Mouse (Mus musculus): ENCODE measurements around the gene Ssr3.

Gene Ssr3

DNA sequence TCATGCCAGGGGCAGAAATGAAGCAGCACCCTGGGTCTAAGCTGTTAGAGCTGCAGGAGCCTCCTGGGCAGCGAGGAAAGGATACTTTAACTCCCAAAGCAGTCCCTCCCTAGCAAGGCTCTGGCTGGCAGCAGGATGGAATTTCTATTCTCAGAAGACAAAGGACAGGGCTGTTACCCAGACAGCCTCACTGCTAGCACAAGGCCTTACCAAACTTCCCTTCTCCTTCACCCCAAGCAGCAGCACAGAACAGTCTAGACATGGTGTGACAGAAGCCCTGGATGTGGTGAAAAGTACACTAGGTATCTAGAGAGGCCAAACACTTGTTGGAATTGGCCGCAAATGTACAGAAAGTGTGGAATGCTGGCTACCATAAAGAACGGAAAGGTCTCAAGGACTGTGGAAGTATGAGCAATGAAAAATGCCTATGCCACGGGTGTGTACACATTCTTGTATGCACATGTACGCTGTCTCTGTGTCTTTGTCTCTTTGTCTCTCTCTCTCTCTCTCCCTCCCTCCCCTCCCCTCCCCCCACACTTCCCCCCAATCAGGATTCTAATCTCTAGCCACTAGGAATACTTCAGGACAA, 18.7 kb downstream of the Ssr3 start:
- DNase-seq: no peak

DNA sequence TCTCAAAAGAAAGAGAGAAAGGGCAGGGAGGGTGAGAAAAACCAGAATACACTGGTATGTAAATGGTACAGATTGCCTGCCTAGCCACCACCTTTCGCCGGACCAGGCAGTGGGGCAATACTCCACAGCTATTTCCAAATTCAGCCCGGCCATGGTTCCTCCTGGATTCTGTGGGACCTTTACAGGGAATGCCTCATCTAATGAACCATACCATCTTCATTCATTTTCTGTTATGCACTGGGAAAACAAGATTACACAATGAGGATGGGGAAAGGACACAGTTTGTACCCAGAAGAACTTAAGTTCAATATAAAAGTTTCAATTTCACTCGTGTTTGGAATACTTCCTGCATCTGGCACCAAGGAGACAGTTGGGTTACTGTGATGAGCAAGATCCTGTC, 19.9 kb downstream of the Ssr3 start:
- no peak for DNase-seq

DNA sequence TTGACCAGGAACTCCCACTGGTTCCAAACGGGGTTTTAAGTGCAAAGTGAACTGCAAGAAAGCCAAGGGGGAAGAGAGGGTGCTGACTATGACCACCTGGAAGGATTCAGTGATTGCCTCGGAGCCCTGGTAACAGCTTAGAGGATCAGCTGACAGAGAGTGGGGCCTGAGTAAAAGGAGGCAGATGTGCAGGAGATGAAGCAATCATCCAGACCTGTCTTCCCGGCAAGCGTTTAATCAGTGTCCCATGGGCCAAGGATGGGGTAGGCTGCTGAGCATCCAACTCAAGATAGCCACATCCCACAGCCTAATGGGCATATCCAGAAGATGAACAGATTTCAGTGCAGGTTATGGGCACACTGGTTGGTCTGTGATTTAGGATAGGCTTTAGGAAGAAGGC, 24.5 kb downstream of the Ssr3 start:
- no peak for DNase-seq

DNA sequence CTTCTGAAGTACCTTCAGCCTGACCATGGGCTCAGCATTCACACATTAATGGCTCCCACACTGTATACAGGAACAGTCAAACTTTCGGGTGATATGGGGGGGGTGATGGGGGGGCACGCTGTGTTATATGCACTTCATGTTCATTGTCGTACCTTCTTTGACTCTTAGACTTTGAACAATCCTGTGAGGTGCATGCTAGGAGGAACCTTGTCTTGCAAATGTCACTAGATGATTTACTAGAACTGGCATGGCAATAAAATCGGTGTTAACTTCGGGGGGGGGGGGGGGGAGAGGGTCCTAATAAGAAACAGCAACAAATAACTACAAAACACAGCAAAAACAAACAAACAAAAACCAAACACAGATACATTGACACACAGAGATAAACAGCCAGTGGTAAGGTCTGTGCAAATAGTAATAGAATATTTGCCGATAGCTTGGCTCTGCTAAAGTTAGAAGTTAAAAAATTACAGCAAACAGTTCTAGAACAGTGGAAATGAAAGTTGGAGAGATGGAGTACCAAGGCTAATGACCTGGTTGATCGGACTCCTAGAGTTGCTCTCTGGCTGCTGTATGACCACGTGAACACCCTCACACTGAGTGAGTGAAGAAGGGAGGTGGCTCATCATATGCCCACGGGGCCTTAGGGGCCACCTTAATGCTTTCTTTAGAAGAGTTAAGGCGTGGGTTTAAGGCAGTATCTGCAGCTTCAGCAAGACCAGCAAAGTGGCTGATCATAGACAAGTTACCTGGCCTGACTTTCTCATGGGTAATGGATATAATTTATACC, 26.3 kb downstream of the Ssr3 start:
- peak in 1 of 2 experiments; percentile 17 for DNase-seq

DNA sequence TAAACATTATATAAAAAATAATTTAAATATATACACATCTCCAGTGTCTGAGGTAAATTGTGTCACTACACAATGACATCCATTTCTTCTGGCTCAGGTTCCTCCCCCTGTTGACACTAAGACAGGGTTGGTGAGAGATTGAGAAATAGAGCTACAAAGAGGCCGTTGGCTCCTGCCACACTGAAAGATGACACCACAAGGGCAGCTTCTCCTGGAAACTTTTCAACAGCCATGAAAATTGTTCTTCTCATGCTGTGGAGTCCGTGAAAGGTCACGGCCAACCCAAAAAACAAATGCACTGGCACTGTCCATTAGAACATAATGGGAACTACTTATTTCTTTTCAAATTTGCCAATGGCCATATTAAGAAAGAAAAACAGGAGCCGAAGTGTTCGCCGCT, 27.2 kb downstream of the Ssr3 start:
- DNase-seq: no peak

DNA sequence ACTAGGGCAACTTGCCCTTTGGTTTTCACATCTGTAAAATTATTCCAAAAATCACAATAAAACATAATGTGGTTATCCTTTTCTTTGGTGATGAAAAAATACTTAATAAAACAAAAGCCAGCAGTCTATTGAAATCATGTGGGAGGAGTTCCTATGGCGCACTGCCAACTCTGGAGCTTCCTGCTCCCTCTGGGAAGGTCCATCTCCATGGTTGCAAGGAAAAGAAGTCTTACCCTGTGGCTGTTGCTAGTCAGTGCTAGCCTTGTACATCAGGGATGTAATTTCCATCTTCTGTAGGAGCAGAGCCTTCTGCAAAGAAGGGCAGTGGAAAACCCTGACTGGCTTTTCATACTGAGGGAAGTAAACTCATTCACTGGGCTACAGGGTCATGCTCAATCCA, 29.0 kb downstream of the Ssr3 start:
- DNase-seq: peak; percentile 55 to 69

DNA sequence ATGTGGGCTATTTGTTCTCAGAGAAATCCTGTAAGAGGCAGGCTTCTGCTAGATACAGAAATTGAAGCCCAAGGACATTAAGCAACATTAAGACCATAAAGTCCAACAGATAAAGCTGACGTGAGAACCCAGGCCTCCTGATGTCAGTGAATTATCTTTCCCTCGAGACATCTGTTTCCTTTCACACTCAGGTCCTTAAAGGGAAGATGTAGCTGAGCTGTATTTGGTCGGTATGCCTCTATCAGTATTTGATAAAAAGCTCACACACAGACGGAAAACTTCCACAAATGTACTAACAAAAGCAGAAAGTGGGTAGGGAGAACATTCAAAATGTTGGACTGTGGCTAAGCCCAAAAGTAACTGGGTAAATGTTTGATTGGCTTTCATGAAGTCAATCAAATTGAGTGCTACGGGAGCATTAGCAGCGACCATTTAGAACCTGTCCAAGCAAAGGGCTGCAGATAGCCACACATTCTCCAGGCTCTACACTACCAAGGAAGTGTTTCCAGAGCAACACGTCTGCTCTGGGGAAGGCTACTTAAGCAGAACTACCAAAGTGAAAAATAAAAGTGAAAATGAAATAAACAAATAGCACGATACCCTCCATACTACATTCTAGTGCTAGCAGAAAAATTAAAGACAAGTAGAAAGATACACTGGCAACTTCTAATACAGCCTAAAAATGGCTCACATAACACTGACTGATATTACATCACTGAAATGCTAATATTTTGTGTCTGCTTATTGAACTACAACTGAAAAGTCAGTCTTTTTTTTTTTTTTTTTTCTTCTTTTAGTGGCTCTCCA, 32.1 kb downstream of the Ssr3 start:
- no peak for DNase-seq

DNA sequence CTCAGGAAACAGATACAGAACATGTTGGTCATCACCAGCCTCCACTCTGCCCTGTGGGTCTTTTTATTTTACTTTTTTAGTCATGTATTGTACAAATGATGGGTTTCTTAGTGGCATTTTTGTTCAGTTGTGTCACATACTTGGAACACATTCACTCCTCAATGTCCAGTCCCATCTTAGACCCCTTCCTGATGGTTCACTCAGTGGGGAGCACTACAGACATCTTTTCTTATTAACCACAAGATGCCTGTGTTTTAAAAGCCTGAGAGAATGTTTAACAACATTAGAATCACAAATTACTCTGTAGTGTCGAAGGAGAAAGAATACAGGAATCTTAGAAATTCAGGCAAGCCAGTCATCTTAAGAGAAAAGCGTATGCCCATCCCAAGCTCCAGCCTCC, 33.6 kb downstream of the Ssr3 start:
- no peak for DNase-seq

DNA sequence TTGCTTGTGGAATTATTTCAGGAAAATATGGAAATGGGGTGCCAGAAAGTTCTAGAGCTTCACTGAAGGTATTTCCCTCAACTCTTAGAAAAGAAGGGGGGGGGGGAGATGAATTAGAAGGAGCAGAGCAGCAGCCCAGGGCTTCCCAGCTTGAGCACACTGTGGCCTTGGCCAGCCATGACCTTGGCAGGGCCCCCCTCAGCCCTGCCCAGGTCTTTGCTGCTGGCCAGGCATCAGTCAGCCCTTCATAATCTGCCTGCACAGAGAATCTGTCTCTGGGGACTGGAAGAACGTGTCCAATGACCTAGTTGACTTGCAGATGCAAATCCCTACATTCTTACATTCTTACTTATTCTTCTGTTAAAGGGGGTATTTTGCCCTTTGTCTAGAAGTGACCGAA, 34.1 kb downstream of the Ssr3 start:
- DNase-seq: no peak

DNA sequence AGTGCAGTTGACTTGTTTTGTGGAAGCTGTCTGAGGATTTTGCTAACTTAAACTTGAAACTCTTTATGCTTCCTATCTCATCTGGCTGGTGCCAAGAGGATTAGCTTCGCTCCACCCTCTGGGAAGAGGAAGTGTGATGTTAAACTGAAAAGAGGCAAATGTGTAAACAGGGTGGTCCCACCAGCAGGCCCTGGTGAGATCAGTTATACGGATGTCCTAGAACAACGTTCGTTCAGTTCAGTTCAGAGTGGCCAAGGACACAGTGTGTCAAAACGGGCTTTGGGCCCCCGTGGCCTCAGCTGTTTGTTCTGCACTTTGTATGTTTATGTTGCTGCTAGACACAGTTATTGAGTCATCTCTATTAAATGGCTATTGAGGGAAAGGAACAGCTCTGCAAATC, 36.9 kb downstream of the Ssr3 start:
- no peak for DNase-seq

DNA sequence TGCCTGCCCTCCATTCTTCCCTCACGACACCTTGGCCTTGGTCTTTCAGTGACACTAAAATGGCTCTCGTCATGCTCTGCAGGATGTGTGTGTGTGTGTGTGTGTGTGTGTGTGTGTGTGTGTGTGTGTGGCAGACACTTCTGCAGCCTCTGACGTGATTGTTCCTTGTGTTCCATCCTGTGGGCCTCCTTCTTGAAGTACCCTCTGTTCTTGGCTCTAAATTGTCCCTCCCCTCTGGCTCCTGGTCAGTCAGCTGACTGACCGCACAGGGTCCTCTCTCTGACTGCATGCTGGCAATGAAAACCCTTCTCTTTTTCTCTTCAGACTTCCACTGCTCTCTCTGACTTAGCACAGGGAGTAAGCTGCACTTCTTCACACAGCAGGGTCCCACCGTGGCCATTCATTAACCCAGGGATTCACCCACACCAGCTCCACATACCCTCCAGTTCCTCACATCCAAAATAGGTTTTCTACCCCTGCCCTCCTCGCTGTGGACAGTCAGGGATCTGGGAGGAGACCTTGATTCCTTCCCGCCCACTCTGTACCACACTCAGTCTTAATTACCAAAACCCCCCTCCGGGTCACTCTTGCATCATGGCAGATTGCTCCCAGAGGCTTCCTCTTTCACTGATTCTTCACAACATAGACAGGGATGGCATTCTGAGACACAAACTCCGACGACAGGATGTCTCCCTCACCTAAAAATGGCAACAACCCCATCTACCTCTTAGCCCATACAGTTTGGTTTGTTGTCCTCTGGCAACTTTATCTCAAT, 39.0 kb downstream of the Ssr3 start:
- peak in 1 of 2 experiments; percentile 28 for DNase-seq

DNA sequence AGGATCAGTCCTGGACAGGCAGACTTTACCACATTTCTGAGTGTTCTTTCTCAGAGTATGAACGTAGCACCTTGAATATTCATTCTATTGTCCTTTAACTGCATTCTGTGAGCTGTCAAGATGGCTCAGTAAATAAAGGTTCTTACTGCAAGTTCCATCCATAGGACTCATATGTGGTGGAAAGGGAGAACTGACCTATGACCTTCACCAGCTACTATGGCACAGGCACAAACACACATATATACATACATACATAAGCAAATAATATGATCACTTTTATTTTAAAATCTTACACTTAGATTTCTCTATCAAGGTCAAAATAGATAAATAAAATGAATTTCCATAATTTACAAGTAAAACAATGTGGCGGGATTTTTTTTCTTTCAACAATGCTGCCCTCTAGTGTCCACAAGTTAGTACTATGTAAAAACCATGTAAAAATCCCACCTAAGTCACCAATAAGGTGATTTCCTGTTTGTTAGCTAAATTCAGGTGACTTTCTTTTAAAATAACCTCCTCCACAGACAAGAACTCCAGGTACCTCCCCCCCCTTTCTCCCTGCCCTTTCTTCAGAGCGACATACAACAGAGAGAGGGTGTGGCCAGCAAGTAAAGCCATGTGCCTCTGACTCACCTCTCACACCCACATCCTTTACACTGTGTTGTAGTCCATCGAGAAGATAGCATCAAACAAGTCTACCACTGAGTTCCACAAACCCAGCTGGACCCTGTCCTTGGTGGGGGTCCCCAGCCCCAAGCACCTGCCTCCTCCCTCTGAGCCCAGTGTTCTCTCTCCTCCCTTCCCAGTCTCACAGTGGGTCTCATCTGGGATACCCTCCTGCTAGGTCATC, 39.9 kb downstream of the Ssr3 start:
- DNase-seq: no peak

DNA sequence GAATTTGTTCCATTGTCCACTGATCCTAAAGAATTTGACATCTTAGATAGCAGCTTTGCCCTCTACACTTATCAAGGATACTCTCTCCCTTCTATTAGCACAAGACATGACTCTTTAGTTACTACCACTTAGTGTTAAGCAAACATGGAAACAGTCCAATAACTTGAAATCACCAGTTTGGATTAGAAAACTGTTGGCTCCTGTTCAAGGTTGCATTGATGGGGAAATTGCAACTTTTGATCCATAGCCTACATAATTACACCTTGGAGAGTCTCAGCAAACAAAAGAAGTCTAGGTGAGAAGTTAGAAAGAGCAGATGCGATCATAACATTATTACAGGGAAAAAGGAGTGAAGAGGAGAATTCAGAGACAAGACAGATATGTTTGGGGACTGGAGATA, 46.2 kb downstream of the Ssr3 start:
- no peak for DNase-seq

DNA sequence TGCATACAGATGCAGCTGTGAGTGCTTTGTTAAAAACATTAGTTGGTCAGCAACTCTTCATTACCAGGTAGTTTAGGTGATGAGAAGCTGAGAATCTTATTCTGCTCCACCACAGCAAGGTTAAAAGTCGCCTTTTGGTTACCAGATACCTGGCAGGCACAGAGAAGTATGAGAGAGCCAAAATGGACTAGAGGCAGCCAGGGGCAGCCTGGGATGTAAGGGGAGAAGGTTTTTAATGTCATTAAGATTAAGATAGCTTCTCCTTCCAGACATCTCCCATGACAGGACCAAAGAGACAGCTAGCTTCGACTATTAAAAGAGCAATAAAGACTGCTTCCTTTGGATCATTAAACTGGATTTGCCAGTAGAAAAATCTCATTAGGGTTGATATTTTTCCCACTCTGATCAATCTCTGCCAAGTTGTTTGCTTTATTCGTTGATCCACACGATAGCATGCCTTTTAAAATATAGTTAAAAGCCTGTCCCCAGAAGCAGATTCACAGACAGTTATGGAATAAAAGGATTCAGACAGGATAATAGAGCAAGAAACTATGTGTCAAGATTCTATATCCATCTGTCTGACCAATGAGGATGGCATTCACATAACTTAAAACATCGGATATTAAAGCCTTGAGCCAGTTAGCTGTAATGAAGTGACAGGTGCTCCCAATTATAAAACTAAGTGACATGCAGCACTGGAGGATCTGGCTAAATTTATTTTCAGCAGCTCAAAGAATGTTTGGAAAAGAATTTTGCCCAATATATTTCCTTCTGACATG, 52.1 kb downstream of the Ssr3 start:
- DNase-seq: no peak

DNA sequence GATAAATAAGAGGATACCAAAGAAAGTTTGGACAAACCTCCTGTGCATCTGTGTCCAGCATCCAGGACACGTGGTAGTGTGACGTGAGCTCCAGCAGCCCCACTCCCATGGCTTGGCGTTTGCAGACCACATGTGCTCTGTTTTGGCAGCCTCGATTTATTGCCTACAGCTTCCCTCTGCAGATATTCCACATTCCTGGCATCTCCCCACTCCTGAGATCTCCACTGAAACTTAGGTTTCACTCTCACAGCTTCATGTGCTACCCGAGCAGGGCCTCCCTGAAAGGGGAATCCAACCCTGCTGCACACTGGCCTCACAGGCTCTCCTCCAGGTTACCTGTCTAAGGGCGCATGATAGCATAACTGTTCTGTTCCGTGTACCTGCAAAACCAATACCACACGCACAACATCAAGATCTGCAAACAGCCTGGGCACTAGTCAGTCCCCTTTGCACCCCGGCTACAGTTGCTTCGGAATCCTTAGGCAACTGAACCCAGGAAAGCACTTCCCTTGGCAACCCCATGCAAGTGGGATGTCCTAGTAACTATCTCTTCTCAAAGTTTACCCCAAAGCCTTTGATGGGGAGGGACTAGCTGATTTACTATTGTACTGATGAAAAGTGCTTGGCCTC, 54.5 kb downstream of the Ssr3 start:
- no peak for DNase-seq

Data from kidney, postnatal 4 days (tissue).